Mouse (Mus musculus) adrenal gland, postnatal 14 days (tissue): ENCODE results near the gene Hoxb2. TPM values are rescaled to one million over a fixed set of nuclear protein-coding genes. Genes with fewer than 3 reads are reported as not detected.

Experiments
- DNase-seq: peaks from one replicate; pipeline ENCODE4 v3.0.0; 2021; ENCODE audit warnings: mixed read lengths
- total RNA-seq: library from RNA; stranded (reverse); gene quantifications from 2 replicates; pipeline ENCODE4 v1.2.3, GENCODE M21; 2021

Hoxb2 gene
- total RNA-seq, 1 experiment from 2014 or later: 18.0 TPM

GRCm38 (mm10) chr11:96316696-96317607, 33.4 kb upstream of the Hoxb2 start:
- no peak for DNase-seq

DNA sequence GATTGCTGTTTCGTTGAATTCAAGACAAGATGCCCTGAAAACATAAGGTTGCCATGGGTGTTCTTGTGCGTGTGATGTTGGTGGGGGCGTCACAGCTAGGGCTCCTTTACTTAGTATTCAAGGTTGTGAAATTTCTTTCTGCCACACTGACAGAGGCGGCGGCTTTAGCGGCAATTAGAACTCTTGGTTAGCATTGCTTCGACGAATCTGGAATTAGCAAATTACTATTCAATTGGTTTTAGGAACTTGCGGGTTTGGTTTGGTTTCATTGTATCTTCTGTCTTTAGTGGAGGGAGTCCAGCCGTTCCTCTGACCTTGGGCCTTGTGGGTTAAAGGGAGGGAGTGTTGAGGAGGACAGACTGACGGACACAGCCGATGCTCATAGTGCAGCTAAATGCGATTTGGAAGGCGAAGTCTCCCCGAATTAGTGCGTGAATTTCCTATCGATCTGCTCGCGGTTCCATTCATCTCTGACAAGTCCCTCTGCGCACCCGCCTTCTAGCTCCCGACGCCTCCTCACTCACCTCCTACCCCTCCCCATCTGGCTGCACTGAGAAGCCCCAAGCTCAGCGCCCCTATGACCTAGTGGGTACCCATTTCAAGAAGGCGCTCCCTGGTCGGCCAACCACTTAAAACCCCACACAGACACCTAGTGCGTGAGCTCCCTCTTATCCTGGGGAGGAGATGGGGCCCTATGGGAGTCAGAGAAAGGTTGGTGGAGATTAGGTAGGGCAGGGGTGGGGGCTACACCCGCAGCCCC, 32.5 kb upstream of the Hoxb2 start, which contains the start of gene Hoxb4:
Gene Hoxb4, plus strand, starts transcription at position 660 of the 760 bp plus-strand sequence.
- DNase-seq: peak; percentile 51

GRCm38 (mm10) chr11:96318368-96319070, 31.8 kb upstream of the Hoxb2 start:
- DNase-seq: peak; percentile 91

- DNase-seq: no peak
Observed at GRCm38 (mm10) chr11:96319071-96319902, 31.0 kb upstream of the Hoxb2 start.

GRCm38 (mm10) chr11:96319910-96320309, 30.4 kb upstream of the Hoxb2 start:
- peak; percentile 78 for DNase-seq

DNA sequence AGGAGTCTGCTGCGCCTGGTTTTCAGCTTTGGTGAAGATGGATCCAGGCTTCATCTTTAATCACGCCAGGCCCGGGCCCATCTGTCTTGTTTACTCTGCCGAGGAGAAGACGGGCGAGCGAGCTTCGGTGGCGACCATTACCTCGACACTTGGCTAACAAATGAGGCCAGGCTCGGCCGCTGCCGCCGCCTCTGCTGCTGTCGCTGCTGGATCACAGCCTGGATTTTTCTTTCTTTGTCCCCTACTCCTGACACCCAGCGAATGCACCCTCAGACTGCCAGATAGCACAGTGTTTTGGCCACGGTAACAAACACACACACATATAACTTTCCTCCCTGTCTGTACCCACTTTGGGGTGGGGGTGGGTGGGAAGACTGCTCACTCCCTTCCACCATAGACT, 29.6 kb upstream of the Hoxb2 start:
- DNase-seq: no peak

DNA sequence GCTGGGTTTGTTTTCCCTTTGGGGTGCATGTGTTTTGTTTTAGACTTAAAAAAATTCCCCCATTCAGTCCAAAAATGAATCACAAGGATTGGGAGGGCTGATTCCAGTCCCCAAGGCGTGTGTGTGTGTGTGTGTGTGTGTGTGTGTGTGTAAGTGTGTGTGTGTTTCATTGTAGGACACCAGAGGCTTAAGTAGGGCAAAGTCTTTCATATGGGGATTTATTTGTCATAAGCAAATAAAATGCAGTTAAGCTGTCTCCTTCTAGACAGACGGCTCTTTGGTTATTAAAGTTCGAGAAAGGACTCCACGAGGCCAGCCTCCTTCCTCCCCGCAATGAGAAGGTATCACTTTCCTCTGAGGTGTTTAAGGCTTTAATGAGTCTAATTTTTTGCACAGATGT, 28.5 kb upstream of the Hoxb2 start:
- DNase-seq: peak; percentile 60

DNA sequence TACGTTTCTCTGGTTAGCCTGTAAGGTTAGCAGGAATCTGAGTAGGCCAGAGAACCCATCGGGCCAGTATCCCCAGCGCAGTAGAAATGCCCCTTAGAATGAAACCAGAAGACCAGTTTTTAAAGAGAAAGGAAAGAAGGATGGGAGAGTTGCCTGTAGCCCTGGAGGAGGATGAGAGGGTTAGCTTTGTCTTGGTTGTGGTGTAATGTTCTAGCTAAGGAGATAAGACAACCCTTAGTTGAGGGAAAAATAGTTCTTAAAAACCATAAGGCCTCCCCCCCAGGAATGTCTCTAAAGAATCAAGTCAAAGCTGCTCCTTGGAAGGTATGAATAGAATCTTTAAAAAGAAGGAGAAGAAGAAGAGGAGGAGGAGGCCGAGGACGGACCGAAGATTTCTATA, 27.6 kb upstream of the Hoxb2 start:
- DNase-seq: no peak

GRCm38 (mm10) chr11:96323154-96323553, 27.2 kb upstream of the Hoxb2 start, which contains the start of gene Hoxb3:
Hoxb3 (plus strand) TSS chr11:96323326.
- no peak for DNase-seq

- peak; percentile 60 for DNase-seq
Observed at GRCm38 (mm10) chr11:96324125-96324524, 26.2 kb upstream of the Hoxb2 start.

- no peak for DNase-seq
Observed at GRCm38 (mm10) chr11:96324965-96325364, 25.4 kb upstream of the Hoxb2 start.

DNA sequence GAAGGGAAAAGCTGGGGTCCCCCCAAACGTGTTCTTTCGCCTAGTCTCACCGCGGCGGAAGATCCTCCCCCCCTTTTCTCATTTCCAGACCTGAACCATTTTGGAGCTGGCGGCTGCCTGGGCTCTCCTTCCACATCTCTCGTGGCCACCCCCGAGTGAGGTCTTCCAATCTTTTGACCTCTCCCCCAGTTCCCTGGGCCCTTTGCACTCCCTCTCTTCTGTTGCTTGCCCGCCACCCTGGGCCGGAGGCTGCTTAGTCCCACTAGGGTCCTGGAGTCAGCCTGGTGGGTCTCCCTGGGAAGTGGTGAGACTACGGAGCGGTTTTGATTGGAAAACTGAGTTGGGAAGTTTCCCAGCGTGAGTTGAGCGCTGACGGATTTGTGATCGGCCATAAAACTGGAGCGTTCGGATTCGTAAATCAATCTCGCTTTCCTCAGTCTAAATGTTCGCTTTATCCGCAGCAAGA, 24.5 kb upstream of the Hoxb2 start:
- no peak for DNase-seq

DNA sequence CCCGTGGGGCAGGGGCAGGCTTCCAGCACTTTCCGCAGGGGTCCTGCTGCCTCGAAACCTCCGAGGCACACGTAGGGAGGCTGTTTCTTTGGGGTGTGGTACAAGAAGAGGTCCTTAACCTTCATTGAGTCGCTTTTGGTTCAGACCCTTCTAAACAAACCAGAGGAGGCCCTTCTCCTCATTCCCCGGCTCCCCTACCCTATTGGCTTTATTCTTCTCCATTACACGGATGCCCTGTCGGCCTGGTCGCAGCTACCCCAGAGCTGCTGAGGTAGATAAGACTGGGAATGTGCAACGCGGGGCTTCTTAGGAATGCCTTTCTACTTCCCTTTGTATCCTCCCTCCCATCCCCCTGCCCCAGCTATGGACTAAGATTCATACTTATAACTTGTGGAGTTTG, 23.6 kb upstream of the Hoxb2 start:
- no peak for DNase-seq

GRCm38 (mm10) chr11:96327122-96327521, 23.2 kb upstream of the Hoxb2 start:
- DNase-seq: no peak

DNA sequence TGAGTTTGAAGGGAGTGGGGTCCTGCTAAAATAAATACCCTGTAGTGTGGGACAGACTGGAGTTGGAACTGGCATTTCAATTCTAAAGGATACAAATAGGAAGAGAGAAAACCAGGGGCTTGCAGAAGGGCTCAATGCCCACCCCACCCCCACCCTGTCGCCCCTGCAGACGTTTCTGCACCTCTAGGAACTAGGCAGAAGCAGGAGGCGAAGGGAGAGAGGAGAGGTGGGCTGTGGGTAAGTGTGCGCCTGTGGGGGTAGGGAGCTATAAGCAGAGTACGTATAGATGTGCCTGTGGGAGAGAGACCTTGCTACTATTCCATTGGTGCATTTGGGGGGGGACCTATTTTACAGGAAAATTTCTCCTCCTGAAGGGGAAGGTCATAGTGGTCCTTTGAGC, 22.6 kb upstream of the Hoxb2 start:
- no peak for DNase-seq

- no peak for DNase-seq
Observed at GRCm38 (mm10) chr11:96328605-96329004, 21.7 kb upstream of the Hoxb2 start.

DNA sequence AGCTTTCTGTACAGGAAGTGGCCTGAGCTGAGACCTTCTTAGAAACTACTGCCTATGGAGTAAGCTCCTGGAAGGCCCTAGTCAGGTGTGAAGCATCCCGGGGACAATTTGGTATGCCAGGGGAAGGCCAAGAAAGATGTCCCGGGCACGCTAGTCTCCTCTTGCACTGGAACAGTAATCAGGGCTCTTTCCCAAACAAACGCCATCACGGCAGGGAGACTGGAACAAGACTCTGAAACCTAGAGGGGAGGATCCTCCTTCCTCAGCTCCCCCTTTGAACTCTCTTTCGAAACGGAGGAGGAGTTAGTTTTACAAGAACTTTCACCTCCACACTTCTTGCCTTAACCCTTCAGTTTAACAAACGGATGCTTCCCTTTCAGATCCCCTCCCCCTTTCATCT, 18.2 kb upstream of the Hoxb2 start:
- no peak for DNase-seq

GRCm38 (mm10) chr11:96332618-96333032, 17.7 kb upstream of the Hoxb2 start:
- DNase-seq: no peak

DNA sequence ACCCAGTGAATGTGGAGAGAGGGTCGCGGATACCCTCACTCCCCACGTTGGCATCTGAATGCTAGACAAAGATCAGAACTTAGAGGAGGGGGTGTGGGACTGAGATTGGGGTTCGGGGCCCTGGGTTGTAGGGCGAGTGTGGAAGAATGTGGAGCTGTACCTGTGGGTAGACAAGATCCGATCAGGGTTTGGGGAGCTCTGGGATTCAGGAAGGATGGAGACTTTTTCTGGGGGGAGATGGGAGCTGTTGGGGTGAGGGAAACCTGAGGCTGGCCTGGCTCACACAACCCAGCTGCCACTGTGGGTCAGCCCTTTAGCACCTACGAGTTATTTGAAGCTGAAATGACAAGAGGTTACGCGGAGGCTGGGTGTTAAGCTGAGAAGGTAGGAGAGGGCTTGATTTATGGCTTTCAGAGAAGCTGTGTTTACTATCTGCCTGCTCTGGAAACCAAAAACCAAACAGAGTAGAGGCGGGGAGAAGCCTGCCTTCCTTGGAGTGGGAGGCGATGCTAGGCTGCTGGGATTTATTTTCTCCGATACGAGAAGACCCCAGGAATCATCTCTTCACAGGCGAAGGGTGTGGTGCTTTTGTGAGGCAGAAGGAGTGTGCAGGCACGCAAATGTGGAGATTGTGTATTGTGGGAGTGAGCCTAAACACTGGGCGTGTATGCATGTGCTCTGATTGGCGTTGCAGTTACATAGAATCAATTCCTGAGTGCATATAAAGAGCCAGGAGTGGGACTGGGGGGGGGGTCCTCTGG, 16.9 kb upstream of the Hoxb2 start:
- no peak for DNase-seq

DNA sequence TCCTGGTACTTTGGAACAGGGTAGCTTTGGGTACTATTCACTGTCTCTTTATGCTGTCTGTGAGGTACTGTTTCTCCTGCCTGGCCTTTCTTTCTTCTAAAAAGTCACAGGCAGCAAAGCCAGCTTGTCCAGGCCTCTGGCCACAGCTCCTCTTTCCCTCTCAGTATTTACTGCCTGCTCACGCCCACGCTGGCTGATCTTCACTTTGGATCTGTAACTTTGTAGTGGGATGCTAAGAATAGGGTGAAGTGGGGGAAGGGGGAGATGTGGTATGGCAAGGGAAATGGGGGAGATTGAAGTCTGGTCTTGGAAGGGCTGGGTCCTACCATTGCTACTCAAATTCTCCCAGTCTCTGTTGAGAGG, 16.3 kb upstream of the Hoxb2 start:
- DNase-seq: no peak

DNA sequence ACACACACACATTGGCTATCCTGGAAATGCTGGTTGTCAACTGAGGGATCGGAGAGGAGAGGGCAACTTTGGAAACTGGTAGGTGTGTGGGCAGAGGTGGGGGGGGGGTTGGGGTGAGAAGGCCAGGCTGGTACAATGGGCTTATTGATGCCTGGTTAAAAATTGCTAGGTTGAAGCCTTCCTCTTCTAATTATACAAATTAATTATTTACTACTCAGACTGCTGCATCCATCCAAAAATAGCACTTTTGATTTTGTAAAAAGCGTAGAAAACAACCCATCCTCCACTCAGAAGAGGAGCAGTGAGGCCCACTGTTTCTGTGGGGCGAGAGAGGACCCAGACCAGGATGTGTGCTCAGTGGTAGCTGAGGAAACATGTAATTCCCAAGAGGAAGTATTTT, 15.3 kb upstream of the Hoxb2 start:
- no peak for DNase-seq
